In the genomic region with DNA sequence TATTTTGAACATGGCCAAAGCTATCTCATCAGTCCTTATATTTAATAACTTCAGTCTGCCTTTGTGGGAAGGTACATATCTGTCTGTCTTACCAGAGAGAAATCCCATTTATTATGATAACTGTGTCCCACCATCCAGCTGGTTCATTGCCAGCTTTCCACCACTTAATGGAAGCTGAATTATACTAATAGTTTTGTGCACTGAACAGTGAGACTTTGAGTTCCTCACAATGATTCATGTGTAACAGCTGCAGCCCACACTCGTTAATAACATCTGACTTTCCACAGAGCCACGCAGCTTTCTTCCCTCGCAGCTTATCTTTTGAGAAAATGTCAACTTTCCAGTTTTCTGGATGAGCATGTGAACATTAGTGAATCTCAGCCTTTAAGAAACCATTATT, we compare ENCODE assay signal across 10 mouse cellular contexts.
A peak's percentile ranks its signal among the peaks of the same experiment; 100 is the strongest.
DNase-seq lines count a peak whose midpoint lies in the region.
"Had no signal": no experiment of that assay in that cellular context is flagged by ENCODE, and none has a peak within 500 bp of the region (broad histone marks: within the 10 kb centered on the region; RNA-seq: fewer than 3 reads in every experiment).

No protein-coding gene starts in this region.

- peak; percentile 11 for DNase-seq in gastrocnemius, postnatal 14 days
- DNase-seq in gastrocnemius, postnatal 25 days: no peak
- peak; percentile 11 to 25 for DNase-seq in left cerebral cortex, postnatal 25 days (ENCODE audit: low spot score in 2 of 2)
- DNase-seq in left cerebral cortex, adult 11 months (ENCODE audit: low spot score): no peak
- peak; percentile 36 for DNase-seq in testis, postnatal 10 days (ENCODE audit: low spot score)
- no peak for DNase-seq in testis, postnatal 14 days (ENCODE audit: low spot score)
- peak; percentile 36 for DNase-seq in telencephalon, adult 2 months (ENCODE audit: low read depth, low spot score)
- no peak for DNase-seq in forebrain, embryonic 10.5 days (ENCODE audit: extremely low spot score, low spot score)
- DNase-seq: lung, adult 2 months had no signal

- no peak overlapping the region for H3K27ac ChIP-seq in forebrain, embryonic 10.5 days
- H3K27ac ChIP-seq: embryonic facial prominence, embryonic 15.5 days had no signal

- intact Hi-C loops in gastrocnemius, postnatal 14 days (cut with DNase I; ENCODE audit: low total_unique reads): no loop called here
- intact Hi-C loops in left cerebral cortex, postnatal 25 days (cut with DNase I): no loop called here

- no peaks in the 10 kb centered on the region for H3K9me3 ChIP-seq in forebrain, embryonic 10.5 days
- H3K9me3 ChIP-seq: embryonic facial prominence, embryonic 15.5 days had no signal

- no peaks in the 10 kb centered on the region for H3K36me3 ChIP-seq in forebrain, embryonic 10.5 days (replicated peaks)
- H3K36me3 ChIP-seq: embryonic facial prominence, embryonic 15.5 days had no signal

- no peak overlapping the region for H3K4me3 ChIP-seq in forebrain, embryonic 10.5 days
- H3K4me3 ChIP-seq: embryonic facial prominence, embryonic 15.5 days had no signal

- H3K27me3 ChIP-seq in forebrain, embryonic 10.5 days (ENCODE audit: poor library complexity, severe bottlenecking): no peaks in the 10 kb centered on the region
- H3K27me3 ChIP-seq: embryonic facial prominence, embryonic 15.5 days had no signal

- 79% methylated on average over 3 of the region's 3 CpGs for WGBS in forebrain, embryonic 10.5 days

- no peaks in the 10 kb centered on the region for H3K4me1 ChIP-seq in forebrain, embryonic 10.5 days
- H3K4me1 ChIP-seq: embryonic facial prominence, embryonic 15.5 days had no signal

Comparison
In these comparisons a context has a peak if more than half of its experiments do, and no peak if none do; other contexts are left out.
1. DNase-seq: peak in gastrocnemius, postnatal 14 days (single experiment), left cerebral cortex, postnatal 25 days (2 of 2), testis, postnatal 10 days (single experiment) and telencephalon, adult 2 months (single experiment); none in gastrocnemius, postnatal 25 days (single experiment), left cerebral cortex, adult 11 months (single experiment), testis, postnatal 14 days (single experiment) and forebrain, embryonic 10.5 days (single experiment).